Mouse (Mus musculus): ENCODE data around the gene Gm7954.
"Not testable (repeated sequence)": the region's sequence is repeated elsewhere in the genome, so short reads cannot be mapped to it uniquely, and the experiment has no call there.

Gene Gm7954

DNA sequence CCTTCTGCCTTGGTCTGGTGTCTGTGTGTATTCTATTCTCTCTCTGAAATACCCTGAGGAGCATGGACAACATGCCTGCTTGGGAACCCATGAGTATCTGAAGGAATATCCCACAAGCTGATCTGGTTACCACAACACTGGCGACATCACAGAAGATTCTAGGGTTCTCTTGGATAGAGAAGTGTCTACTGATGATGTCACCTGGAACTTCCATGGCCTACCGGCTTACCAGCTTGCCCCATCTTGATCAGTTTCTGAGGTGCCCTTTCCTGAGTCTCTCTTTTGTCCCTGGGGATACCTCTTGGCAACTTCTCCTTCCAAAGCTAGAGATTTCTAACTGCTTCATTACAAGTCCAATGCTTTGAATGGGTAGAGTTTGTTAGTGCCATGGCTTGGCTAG lies at the start of gene Gm7954:
Gene Gm7954 (minus strand): TSS at position 101 of the 400 bp plus-strand sequence.
- in situ Hi-C loops (cut with MboI) = not testable (repeated sequence)

DNA sequence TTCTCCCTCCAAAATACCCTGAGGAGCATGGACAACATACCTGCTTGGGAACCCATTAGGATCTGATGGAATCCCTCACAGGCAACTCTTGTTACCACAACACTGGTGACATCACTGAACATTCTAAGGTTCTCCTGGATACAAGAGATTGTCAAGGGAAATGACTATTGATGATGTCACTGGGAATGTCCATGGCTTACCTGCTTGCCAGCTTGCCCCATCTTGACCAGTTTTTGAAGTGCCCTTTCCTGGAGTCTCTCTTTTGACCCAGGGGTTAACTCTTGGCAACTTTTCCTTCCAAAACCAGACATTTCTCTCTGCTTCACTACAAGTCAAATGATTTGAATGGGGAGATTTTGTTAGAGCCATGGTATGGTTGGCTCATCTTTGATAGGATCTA lies 36.1 kb upstream of the Gm7954 start, which contains the start of gene Gm3486:
Gene Gm3486 (minus strand): TSS at position 101 of the 400 bp plus-strand sequence.
- in situ Hi-C loops (cut with MboI) = not testable (repeated sequence)

DNA sequence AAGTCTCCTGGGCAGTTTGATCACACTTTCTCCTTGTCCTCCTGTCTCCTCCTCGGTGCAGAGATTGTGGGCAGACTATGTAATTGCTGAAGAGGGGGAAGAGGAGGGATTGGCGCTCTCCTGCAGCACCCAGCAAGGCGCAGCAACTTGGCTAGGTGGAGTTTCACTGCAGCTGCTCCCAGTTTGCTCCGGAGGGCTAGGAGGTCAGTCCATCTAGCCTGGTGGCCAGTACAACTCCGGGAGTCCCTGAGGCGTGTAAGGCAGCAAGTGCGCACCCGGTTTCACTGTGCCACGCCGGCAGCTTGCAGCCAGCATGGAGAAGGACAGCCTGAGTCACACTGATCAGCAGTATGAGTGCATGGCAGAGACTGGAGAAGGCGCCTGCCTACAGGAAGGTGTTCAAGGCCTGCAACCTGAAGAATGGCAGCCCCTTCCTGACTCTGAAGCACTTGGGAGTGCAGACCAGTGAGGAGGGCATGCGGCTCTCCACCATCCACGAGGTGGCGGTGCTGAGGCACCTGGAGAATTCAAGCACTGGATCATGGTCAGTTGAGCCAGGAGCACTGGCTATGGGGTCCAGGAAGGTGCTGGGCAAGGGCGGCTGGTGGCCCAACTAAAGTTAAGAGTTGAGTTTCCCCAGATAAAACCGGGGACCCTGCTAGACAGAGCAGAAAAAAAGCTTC lies 27.8 kb downstream of the Gm7954 start:
- in situ Hi-C loops (cut with MboI) = not testable (repeated sequence)

DNA sequence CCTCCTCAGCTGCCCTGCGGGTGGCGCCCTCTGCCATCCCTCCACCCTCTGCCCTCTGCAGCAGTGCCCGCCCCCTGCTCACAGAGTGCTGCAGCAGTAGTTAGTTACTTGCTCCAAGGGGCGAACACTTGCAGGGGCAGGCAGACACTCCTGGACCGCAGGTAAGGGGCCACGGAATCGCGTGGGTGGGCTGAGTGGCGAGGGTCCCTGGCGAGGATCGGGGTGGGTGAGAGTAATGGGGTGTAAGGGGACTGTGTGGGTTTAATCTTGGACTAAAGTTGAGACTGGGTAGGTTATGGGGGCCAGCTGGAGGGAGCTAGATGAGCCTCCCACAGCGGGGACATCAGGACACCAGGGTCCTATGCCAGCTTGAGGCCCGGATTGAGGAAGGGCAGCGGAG lies 28.6 kb downstream of the Gm7954 start:
- in situ Hi-C loops (cut with MboI) = not testable (repeated sequence)

DNA sequence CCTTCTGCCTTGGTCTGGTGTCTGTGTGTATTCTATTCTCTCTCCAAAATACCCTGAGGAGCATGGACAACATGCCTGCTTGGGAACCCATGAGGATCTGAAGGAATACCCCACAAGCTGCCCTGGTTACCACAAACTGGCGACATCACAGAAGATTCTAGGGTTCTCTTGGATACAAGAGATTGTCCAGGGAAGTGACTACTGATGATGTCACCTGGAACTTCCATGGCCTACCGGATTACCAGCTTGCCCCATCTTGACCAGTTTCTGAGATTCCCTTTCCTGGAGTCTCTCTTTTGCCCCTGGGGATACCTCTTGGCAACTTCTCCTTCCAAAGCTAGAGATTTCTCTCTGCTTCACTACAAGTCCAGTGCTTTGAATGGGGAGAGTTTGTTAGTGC lies 45.1 kb downstream of the Gm7954 start, which contains the start of gene Gm6482:
Gene Gm6482 (minus strand): TSS at position 101 of the 400 bp plus-strand sequence.
- in situ Hi-C loops (cut with MboI) = not testable (repeated sequence)
